Mouse (Mus musculus): ENCODE data around the gene Iqcn.

Iqcn gene

GRCm38 (mm10) chr8:70754871-70755660 is 51.8 kb downstream of the Iqcn start:
- no peak for DNase-seq (ENCODE audit: low spot score in 2 of 2)

GRCm38 (mm10) chr8:70755661-70756475 is 52.6 kb downstream of the Iqcn start:
- no peak for DNase-seq (ENCODE audit: low spot score in 2 of 2)

GRCm38 (mm10) chr8:70756476-70757040 is 53.3 kb downstream of the Iqcn start:
- DNase-seq (ENCODE audit: low spot score in 2 of 2) = no peak

GRCm38 (mm10) chr8:70757523-70758307 is 54.5 kb downstream of the Iqcn start:
- DNase-seq (ENCODE audit: low spot score in 2 of 2) = no peak

GRCm38 (mm10) chr8:70758308-70758615 is 55.0 kb downstream of the Iqcn start:
- DNase-seq (ENCODE audit: low spot score in 2 of 2) = no peak

- no peak for DNase-seq (ENCODE audit: low spot score in 2 of 2)
These were observed 55.6 kb downstream of the Iqcn start for GRCm38 (mm10) chr8:70758616-70759561.

- no peak for DNase-seq (ENCODE audit: low spot score in 2 of 2)
These were observed 57.1 kb downstream of the Iqcn start for GRCm38 (mm10) chr8:70760350-70760749.

GRCm38 (mm10) chr8:70760775-70761406 is 57.6 kb downstream of the Iqcn start, which contains the start of gene Mpv17l2:
Gene Mpv17l2, minus strand, starts transcription at chr8:70760946.
- peak; percentile 90 to 91 for DNase-seq (ENCODE audit: low spot score in 2 of 2)

GRCm38 (mm10) chr8:70762118-70762517 is 58.9 kb downstream of the Iqcn start:
- no peak for DNase-seq (ENCODE audit: low spot score in 2 of 2)

- DNase-seq (ENCODE audit: low spot score in 2 of 2) = peak; percentile 64 to 84
These were observed 60.1 kb downstream of the Iqcn start for GRCm38 (mm10) chr8:70763354-70763753.

GRCm38 (mm10) chr8:70764026-70764425 is 60.8 kb downstream of the Iqcn start:
- DNase-seq (ENCODE audit: low spot score in 2 of 2) = no peak

GRCm38 (mm10) chr8:70764676-70765075 is 61.4 kb downstream of the Iqcn start:
- no peak for DNase-seq (ENCODE audit: low spot score in 2 of 2)

- no peak for DNase-seq (ENCODE audit: low spot score in 2 of 2)
These were observed 62.1 kb downstream of the Iqcn start for GRCm38 (mm10) chr8:70765329-70765728.

GRCm38 (mm10) chr8:70765838-70766570 is 62.7 kb downstream of the Iqcn start:
- peak; percentile 54 to 73 for DNase-seq (ENCODE audit: low spot score in 2 of 2)

- DNase-seq (ENCODE audit: low spot score in 2 of 2) = peak; percentile 55 to 65
These were observed 63.5 kb downstream of the Iqcn start for GRCm38 (mm10) chr8:70766571-70767440.
